Mouse (Mus musculus): ENCODE data around the gene Sgsm1.

DNA sequence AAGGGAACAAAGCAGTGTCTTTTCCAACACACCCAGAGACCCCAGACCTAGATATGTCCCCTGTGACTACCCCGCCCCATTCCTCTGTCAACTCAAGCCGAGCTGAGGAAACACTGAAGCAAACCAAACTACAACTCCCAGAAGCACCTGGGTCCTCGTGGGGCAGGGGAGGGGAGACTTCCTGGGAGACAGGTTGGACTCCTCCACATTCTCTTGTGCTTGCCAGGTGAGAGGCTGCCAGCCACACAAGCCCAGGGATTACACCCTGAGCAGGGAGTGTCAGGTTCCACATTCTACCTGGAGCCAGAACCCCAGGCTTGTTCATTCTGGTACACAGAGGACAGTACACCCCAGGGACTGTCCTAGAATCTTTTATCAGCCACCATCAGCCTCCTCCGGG, 86.7 kb downstream of the Sgsm1 start:
- TF ChIP-seq CTCF (IDR thresholded peaks at IDR 0.05; ENCODE audit: low read depth, low read length) (no peak), POLR2A (IDR thresholded peaks at IDR 0.05; ENCODE audit: insufficient read depth, low read length) (no peak), EP300 (IDR thresholded peaks at IDR 0.05; ENCODE audit: insufficient read depth, low read depth, low read length) (no peak)

All from ES-Bruce4 (cell line).